Mouse (Mus musculus) forebrain, embryonic 16.5 days (tissue): ENCODE measurements around the gene Arhgef3. TPM values are rescaled to one million over a fixed set of nuclear protein-coding genes. Genes with fewer than 3 reads are reported as not detected.

Experiments
- ATAC-seq: fragments of 200-750 bp; cut with Nextera tagmentation; 2 replicates; pipeline ENCODE4 v1.8.0; 2017; ENCODE audit warnings: mild to moderate bottlenecking, moderate library complexity
- H3K27ac ChIP-seq: fragments of 300-500 bp; sonication (generic); 2 replicates; pipeline ENCODE4 v1.5.1; 2014; ENCODE audit warnings: low read length, control low read depth
- H3K27me3 ChIP-seq: fragments of 300-500 bp; sonication (generic); replicated peaks from 2 replicates; pipeline ENCODE4 v1.6.1; 2014; ENCODE audit warnings: low read length; ENCODE audit not compliant: control insufficient read depth, insufficient read depth
- H3K36me3 ChIP-seq: fragments of 300-500 bp; sonication (generic); 2 replicates; pipeline ENCODE4 v1.6.1; 2014; ENCODE audit not compliant: control insufficient read depth, insufficient read depth
- H3K4me1 ChIP-seq: fragments of 300-500 bp; sonication (generic); replicated peaks from 2 replicates; pipeline ENCODE4 v1.6.1; 2014; ENCODE audit warnings: low read length; ENCODE audit not compliant: control insufficient read depth, insufficient read depth
- H3K4me2 ChIP-seq: fragments of 300-500 bp; sonication (generic); 2 replicates; pipeline ENCODE4 v1.6.1; 2014; ENCODE audit warnings: mild to moderate bottlenecking, low read length, control low read depth
- H3K4me3 ChIP-seq: fragments of 300-500 bp; sonication (generic); replicated peaks from 2 replicates; pipeline ENCODE4 v1.5.1; 2014; ENCODE audit warnings: mild to moderate bottlenecking, low read length, control low read depth
- H3K9ac ChIP-seq: fragments of 300-500 bp; sonication (generic); replicated peaks from 2 replicates; pipeline ENCODE4 v1.6.1; 2014; ENCODE audit warnings: low read depth, low read length, control low read depth
- H3K9me3 ChIP-seq: fragments of 300-500 bp; sonication (generic); 2 replicates; pipeline ENCODE4 v1.6.1; 2016; ENCODE audit warnings: low read length; ENCODE audit not compliant: control insufficient read depth
- WGBS: fragments of 180-500 bp; shearing (Covaris S2); extraction: QIAGEN DNeasy Blood & Tissue Kit; methylation state at CpG from one replicate; pipeline ENCODE4 v1.1.7; 2014; 5-methylcytosine and 5-hydroxymethylcytosine counted together
- polyA plus RNA-seq: library from polyadenylated mRNA; unstranded; fragments of >200 nt; fragmentation: Nextera tagmentation; extraction: Ambion mirVana; gene quantifications from 2 replicates; pipeline ENCODE4 v1.2.1, GENCODE M21; 2015

The Arhgef3 gene
- polyA plus RNA-seq, 1 experiment from 2014 or later: 5.1 TPM

DNA sequence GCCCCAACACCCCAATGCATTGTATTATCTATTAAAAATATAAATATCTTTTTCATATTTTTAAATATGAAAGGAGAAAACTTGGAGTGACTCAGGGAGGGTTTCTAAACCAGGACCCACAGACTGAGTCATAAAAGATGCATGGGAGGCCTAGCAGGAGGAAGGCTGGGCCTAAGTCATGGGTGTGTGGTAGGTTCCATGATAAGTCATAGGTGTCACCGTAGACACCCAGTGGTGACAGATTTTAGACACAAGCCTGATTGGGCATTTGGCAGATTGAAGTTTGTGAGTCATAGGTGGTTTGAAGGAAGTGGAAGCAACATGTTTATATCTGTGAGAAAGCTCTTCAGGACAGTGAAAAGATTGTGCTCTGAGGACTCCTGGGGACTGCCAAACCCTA, 134.4 kb downstream of the Arhgef3 start:
- Histone ChIP-seq H3K9me3 (no peaks in the 10 kb centered on the region), H3K4me2 (no peak overlapping the region), H3K4me3 (no peak overlapping the region), H3K27me3 (no peaks in the 10 kb centered on the region), H3K9ac (no peak overlapping the region), H3K4me1 (no peaks in the 10 kb centered on the region), H3K36me3 (no peaks in the 10 kb centered on the region), H3K27ac (no peak overlapping the region)
- ATAC-seq: no peak
- WGBS: 97% methylated on average over 1 of the region's 1 CpGs

DNA sequence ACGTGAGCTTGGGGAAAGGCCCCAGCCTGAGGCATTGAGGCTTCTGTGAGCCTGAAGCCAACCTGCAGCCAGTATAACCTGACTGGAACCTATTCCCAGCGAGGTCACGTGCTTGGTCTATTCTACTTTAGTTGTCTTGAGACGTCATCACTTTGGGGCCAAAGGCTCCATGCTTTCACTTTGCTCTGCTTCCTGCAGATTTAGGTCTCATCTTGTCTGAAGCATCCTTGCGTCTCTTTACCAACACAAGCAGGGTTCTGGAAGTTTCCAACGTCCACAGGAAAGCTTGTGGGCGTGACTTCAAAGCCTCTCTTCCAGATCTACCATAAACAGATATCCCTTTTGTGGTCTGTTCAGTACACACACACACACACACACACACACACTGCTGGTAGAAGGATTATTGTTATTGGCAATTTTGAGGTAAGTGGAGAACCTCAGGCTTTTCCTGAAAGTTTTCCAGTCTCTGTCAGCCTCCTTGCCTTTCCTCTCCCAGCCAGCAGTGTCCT, 135.6 kb downstream of the Arhgef3 start:
- no peak for ATAC-seq
- Histone ChIP-seq H3K4me1 (no peaks in the 10 kb centered on the region), H3K27me3 (no peaks in the 10 kb centered on the region), H3K4me2 (no peak overlapping the region), H3K4me3 (no peak overlapping the region), H3K36me3 (no peaks in the 10 kb centered on the region), H3K9me3 (no peaks in the 10 kb centered on the region), H3K9ac (no peak overlapping the region), H3K27ac (no peak overlapping the region)
- WGBS: 88% methylated on average over 7 of the region's 7 CpGs

DNA sequence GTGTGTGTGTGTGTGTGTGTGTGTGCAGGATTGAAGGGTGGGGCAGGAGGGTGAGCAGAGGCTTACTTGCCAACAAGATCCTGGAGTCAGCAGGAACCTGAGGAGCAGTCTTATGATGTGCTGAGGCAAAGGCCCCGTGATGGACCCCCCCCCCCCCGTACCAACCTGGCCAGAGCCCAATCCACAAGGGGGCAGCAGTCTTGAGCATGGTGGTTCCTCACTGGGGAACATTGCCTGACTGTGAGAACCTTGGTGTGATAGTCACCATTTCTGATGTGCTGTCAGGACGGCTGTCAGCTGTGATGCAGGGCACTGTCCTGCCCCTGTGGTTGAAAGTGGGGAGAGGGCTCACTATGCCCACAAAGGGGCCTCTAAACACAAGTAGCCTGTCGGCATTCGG, 138.7 kb downstream of the Arhgef3 start:
- no peaks in the 10 kb centered on the region for H3K27me3 ChIP-seq
- H3K4me1 ChIP-seq: no peaks in the 10 kb centered on the region
- ATAC-seq: no peak
- H3K9ac ChIP-seq: no peak overlapping the region
- H3K4me2 ChIP-seq: no peak overlapping the region
- no peaks in the 10 kb centered on the region for H3K36me3 ChIP-seq
- H3K4me3 ChIP-seq: no peak overlapping the region
- no peaks in the 10 kb centered on the region for H3K9me3 ChIP-seq
- WGBS: 92% methylated on average over 5 of the region's 5 CpGs
- H3K27ac ChIP-seq: no peak overlapping the region

DNA sequence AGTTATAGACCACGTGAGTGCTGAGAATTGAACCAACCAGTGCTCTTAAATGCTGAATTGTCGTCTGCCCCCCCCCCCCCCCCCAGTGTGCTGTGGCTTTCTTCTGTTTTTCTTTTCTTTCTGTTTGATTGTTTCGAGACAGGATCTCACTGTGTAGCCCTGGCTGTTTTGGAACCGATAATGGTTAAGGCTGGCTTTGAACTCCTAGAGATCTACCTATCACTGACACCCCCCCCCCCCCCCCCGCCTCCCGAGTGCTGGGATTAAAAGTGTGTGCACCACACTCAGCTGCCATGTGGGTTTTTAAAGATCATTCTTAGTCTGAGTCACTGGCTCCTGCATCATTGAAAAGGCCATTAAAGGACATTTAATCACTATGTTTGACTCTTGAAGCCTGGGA, 147.7 kb downstream of the Arhgef3 start:
- Histone ChIP-seq H3K27me3 (no peaks in the 10 kb centered on the region), H3K4me2 (no peak overlapping the region), H3K4me3 (no peak overlapping the region), H3K4me1 (no peaks in the 10 kb centered on the region), H3K27ac (no peak overlapping the region), H3K9me3 (no peaks in the 10 kb centered on the region), H3K9ac (no peak overlapping the region), H3K36me3 (no peaks in the 10 kb centered on the region)
- ATAC-seq: no peak
- 62% methylated on average over 6 of the region's 6 CpGs for WGBS

DNA sequence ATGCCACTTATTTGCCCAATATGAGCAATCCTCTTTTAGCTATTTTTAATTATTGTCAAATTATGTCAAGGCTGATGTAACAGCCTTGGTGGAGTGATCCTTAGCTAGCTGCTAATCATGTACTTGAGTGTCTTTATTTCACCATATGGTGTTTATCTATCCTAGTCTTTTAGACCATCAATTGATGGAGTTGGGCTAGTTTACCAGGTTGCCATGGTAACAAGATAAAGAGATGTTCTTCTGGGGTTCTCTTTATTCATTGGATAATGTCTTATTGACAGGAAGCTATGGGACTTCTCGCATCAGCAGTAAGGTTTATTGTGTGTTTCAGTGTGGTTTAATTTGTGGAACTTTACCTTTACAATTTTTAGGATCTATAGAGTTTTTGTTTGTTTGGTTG, 151.9 kb downstream of the Arhgef3 start:
- H3K4me1 ChIP-seq: peaks cover 12% of the 10 kb centered on the region
- no peak overlapping the region for H3K9ac ChIP-seq
- H3K27me3 ChIP-seq: no peaks in the 10 kb centered on the region
- no peak overlapping the region for H3K4me3 ChIP-seq
- no peak for ATAC-seq
- no peak overlapping the region for H3K4me2 ChIP-seq
- H3K27ac ChIP-seq: no peak overlapping the region
- H3K36me3 ChIP-seq: no peaks in the 10 kb centered on the region
- H3K9me3 ChIP-seq: no peaks in the 10 kb centered on the region
- WGBS: 54% methylated on average over 1 of the region's 1 CpGs

DNA sequence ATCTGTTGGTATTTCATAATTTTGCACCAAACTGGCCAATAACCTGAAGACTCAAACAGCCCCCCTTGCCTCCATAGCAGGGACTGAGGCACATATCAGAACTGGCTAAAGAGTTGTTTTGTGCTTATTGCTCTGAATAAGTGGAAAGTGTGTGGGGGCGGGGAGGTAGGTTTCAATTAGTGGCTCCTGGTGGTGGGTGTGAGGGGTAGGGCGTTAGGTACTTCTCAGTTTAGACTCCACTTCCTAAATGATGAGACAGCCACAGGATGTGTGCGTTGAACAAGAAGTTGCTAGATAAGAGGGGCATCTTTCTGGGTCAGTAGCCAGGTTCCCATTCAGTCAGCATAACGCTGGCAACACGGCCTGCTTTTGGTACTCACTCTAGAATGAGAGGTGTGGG, 153.4 kb downstream of the Arhgef3 start:
- Histone ChIP-seq H3K9me3 (no peaks in the 10 kb centered on the region), H3K4me1 (peaks cover 19% of the 10 kb centered on the region), H3K4me2 (no peak overlapping the region), H3K4me3 (no peak overlapping the region), H3K36me3 (no peaks in the 10 kb centered on the region), H3K27me3 (no peaks in the 10 kb centered on the region), H3K27ac (no peak overlapping the region), H3K9ac (no peak overlapping the region)
- whole genome bisulfite sequencing: 65% methylated on average over 5 of the region's 5 CpGs
- ATAC-seq: no peak

DNA sequence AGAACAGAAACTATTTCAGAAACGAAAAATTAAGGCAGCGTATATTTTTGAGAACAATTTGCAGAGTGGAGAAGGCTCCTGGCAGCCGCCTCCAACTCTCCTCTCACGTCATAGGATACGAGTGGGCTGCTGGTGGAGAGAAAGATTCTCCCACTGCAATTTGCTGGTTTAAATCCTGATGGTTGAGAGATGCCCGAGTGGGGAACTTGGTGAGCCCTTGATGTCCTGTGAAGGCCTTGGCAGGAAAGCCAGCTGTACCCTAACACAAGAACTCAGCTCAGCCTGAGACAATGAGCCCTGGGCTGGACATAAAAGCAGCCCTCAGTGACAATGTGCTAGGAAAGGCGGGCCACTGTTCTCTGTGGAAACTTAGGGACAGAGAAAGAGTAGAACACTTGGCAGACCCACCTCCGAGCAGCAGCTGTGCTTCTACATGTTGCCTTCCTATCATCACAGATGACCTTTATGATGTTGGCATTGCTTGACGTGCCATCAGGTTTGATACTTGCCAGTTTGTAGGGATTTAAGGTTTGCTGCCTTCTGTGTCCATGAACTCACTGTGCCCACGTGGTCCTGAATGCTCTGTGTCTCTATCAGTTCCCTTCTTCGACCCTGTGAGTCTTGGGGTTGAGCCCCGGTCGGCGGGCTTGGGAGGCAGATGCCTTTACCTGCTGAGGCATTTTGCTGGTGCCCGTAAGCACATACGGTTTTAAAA, 154.4 kb downstream of the Arhgef3 start:
- Histone ChIP-seq H3K4me3 (no peak overlapping the region), H3K4me1 (peaks cover 19% of the 10 kb centered on the region), H3K27ac (no peak overlapping the region), H3K9me3 (no peaks in the 10 kb centered on the region), H3K9ac (no peak overlapping the region), H3K4me2 (no peak overlapping the region), H3K27me3 (no peaks in the 10 kb centered on the region), H3K36me3 (no peaks in the 10 kb centered on the region)
- WGBS: 77% methylated on average over 16 of the region's 16 CpGs
- ATAC-seq: no peak

DNA sequence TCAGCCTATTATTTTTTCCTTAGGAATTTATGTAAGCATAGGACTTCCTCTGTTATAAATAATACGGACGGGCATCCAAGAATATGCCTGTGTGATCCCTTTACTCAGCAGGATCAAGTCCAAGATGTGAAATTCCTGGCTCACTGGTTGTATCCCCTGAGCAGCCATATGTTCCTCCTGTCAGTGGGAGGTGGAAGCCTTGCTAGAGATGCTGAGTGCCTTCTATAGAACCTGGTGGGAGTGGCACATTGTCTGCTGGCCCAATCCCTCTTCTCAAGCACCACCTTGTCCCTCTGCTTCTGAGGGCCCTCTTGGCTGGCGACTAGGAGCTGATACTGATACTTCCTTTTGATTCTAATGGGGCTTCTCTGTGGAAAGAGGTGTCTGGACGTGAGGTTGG, 155.1 kb downstream of the Arhgef3 start:
- peaks cover 19% of the 10 kb centered on the region for H3K4me1 ChIP-seq
- no peak for ATAC-seq
- WGBS: 60% methylated on average over 4 of the region's 4 CpGs
- H3K4me2 ChIP-seq: no peak overlapping the region
- H3K36me3 ChIP-seq: no peaks in the 10 kb centered on the region
- H3K27me3 ChIP-seq: no peaks in the 10 kb centered on the region
- no peak overlapping the region for H3K9ac ChIP-seq
- no peak overlapping the region for H3K27ac ChIP-seq
- H3K4me3 ChIP-seq: no peak overlapping the region
- H3K9me3 ChIP-seq: no peaks in the 10 kb centered on the region

DNA sequence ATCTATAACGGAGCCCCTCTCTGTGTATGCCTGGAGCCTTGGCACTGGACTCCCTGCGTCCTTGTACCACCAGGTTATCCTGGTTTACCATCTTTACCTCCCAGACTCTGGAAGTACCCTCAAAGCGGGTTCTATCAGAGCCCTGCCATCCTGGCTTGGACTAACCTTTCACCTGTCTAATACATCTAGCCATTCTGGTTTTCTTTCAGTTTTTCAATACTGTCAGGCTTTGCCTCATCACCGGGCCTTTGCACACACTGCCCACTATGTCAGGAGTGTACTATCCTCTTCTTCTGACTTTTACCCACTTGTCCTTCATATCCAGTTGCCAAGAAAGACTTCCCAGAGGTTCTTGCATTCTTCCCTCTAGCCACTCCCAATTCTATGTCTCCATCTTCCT, 155.8 kb downstream of the Arhgef3 start:
- H3K27ac ChIP-seq: no peak overlapping the region
- no peak for ATAC-seq
- H3K9me3 ChIP-seq: no peaks in the 10 kb centered on the region
- 94% methylated on average over 4 of the region's 4 CpGs for WGBS
- no peaks in the 10 kb centered on the region for H3K27me3 ChIP-seq
- H3K9ac ChIP-seq: no peak overlapping the region
- peaks cover 19% of the 10 kb centered on the region for H3K4me1 ChIP-seq
- no peak overlapping the region for H3K4me3 ChIP-seq
- no peak overlapping the region for H3K4me2 ChIP-seq
- H3K36me3 ChIP-seq: no peaks in the 10 kb centered on the region
